Mouse (Mus musculus) thymus, adult 2 months (tissue): ENCODE results near the gene Tpm1. TPM values are rescaled to one million over a fixed set of nuclear protein-coding genes. Genes with fewer than 3 reads are reported as not detected.

Source experiments
- DNase-seq: peaks from one replicate; pipeline ENCODE4 v3.0.0; 2021
- H3K27ac ChIP-seq: fragments of 200-500 bp; 2 replicates; pipeline ENCODE4 v1.5.1; 2012; ENCODE audit warnings: low read length, control low read depth; ENCODE audit not compliant: control insufficient read depth, insufficient read depth
- H3K27me3 ChIP-seq: fragments of 200-500 bp; 2 replicates; pipeline ENCODE4 v1.6.1; 2012; ENCODE audit warnings: mild to moderate bottlenecking, low read length, moderate library complexity, mixed read lengths; ENCODE audit not compliant: control insufficient read depth, insufficient read depth
- H3K36me3 ChIP-seq: fragments of 200-500 bp; 2 replicates; pipeline ENCODE4 v1.6.1; 2012; ENCODE audit warnings: mild to moderate bottlenecking, low read length, moderate library complexity; ENCODE audit not compliant: control insufficient read depth, insufficient read depth
- H3K4me1 ChIP-seq: fragments of 200-500 bp; replicated peaks from 2 replicates; pipeline ENCODE4 v1.6.1; 2012; ENCODE audit warnings: low read length; ENCODE audit not compliant: control insufficient read depth, insufficient read depth
- H3K4me3 ChIP-seq: fragments of 200-500 bp; 2 replicates; pipeline ENCODE4 v1.5.1; 2012; ENCODE audit warnings: mild to moderate bottlenecking, low read length, control low read depth, moderate library complexity; ENCODE audit not compliant: control insufficient read depth, insufficient read depth
- CTCF ChIP-seq: fragments of 200-500 bp; IDR thresholded peaks from 2 replicates; pipeline ENCODE4 v1.5.1; 2012; ENCODE audit warnings: mild to moderate bottlenecking, control low read depth, low read length, moderate library complexity, borderline replicate concordance; ENCODE audit not compliant: control insufficient read depth, poor library complexity, insufficient read depth; ENCODE audit errors: extremely low read depth
- POLR2A ChIP-seq: fragments of 200-500 bp; IDR thresholded peaks from 2 replicates; pipeline ENCODE4 v1.6.1; 2012; ENCODE audit warnings: mild to moderate bottlenecking, low read length, control low read depth, moderate library complexity; ENCODE audit not compliant: control insufficient read depth, poor library complexity, insufficient read depth; ENCODE audit errors: extremely low read depth
- WGBS: fragments of 180-500 bp; shearing (Covaris S2); methylation state at CpG from one replicate; pipeline ENCODE4 v1.1.7; 2018; 5-methylcytosine and 5-hydroxymethylcytosine counted together
- polyA plus RNA-seq: library from polyadenylated mRNA; depleted of rRNA; stranded (reverse); fragments of >200 nt; gene quantifications from 2 replicates; pipeline ENCODE4 v1.2.3, GENCODE M21; 2012

Tpm1 gene
- polyA plus RNA-seq, 1 experiment: 237 TPM

- H3K36me3 ChIP-seq: no peaks in the 10 kb centered on the region
- WGBS: 85% methylated on average over 4 of the region's 4 CpGs
- no peak overlapping the region for H3K27ac ChIP-seq
- H3K27me3 ChIP-seq: no peaks in the 10 kb centered on the region
- no peak overlapping the region for H3K4me3 ChIP-seq
- no peaks in the 10 kb centered on the region for H3K4me1 ChIP-seq
- no peak for TF ChIP-seq CTCF
- no peak for TF ChIP-seq POLR2A
- no peak for DNase-seq
Observed at GRCm38 (mm10) chr9:67003156-67003555, 46.0 kb downstream of the Tpm1 start.

DNA sequence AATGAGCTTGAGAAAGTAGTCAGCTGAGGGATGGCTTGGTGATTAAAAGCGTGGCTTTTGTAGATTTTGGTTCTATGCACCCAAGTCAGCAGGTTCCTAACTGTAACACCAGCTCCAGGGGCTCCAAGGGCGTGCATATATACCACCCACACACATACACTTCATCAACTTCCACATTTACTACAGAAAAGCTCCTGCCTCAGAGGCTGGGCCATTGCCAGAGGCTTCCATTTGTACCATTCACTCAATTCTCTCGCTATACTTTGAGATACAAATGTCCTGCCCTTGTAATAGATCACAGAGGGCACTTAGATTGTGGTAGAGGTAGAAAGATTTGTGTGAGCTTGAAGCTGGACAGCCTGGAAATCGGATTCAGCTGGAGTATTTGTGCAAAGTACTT is 47.7 kb downstream of the Tpm1 start:
- Histone ChIP-seq H3K4me1 (no peaks in the 10 kb centered on the region), H3K36me3 (no peaks in the 10 kb centered on the region), H3K27ac (no peak overlapping the region), H3K4me3 (no peak overlapping the region), H3K27me3 (no peaks in the 10 kb centered on the region)
- TF ChIP-seq POLR2A (no peak), CTCF (no peak)
- no peak for DNase-seq
- 75% methylated on average over 4 of the region's 4 CpGs for WGBS

DNA sequence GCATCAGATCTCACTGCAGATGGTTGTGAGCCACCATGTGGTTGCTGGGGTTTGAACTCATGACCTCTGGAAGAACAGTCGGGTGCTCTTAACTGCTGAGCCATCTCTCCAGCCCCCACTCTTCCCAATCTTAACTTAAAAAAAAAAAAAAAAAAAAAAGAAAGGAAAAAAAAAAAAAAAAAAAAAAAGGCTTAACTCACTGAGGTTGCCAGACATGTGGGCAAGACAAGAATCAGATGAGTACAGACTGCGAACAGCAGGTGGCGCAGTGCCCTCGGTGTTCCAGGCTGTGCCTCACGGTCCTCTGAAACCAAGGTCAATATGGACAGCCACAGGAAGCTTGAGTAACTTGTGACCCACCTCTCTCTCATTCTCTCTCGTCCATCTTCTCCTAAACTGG is 48.2 kb downstream of the Tpm1 start:
- DNase-seq: peak; percentile 58
- Histone ChIP-seq H3K4me1 (no peaks in the 10 kb centered on the region), H3K4me3 (no peak overlapping the region), H3K36me3 (no peaks in the 10 kb centered on the region), H3K27ac (no peak overlapping the region), H3K27me3 (no peaks in the 10 kb centered on the region)
- TF ChIP-seq CTCF: peak; percentile 80
- no peak for TF ChIP-seq POLR2A
- 5% methylated on average over 6 of the region's 6 CpGs for WGBS

- 95% methylated on average over 8 of the region's 8 CpGs for WGBS
- TF ChIP-seq POLR2A (no peak), CTCF (no peak)
- Histone ChIP-seq H3K27ac (no peak overlapping the region), H3K4me1 (no peaks in the 10 kb centered on the region), H3K4me3 (no peak overlapping the region), H3K36me3 (no peaks in the 10 kb centered on the region), H3K27me3 (no peaks in the 10 kb centered on the region)
- DNase-seq: no peak
Observed at GRCm38 (mm10) chr9:66999698-67000097, 49.5 kb downstream of the Tpm1 start.

- H3K4me1 ChIP-seq: peaks cover 3% of the 10 kb centered on the region
- WGBS: 61% methylated on average over 8 of the region's 8 CpGs
- TF ChIP-seq CTCF (no peak), POLR2A (no peak)
- no peaks in the 10 kb centered on the region for H3K36me3 ChIP-seq
- no peak overlapping the region for H3K27ac ChIP-seq
- H3K4me3 ChIP-seq: no peak overlapping the region
- DNase-seq: no peak
- H3K27me3 ChIP-seq: no peaks in the 10 kb centered on the region
Observed at GRCm38 (mm10) chr9:66991750-66992410, 57.3 kb downstream of the Tpm1 start.

- TF ChIP-seq CTCF: no peak
- no peak for TF ChIP-seq POLR2A
- Histone ChIP-seq H3K27me3 (no peaks in the 10 kb centered on the region), H3K36me3 (no peaks in the 10 kb centered on the region), H3K4me3 (no peak overlapping the region), H3K4me1 (peaks cover 3% of the 10 kb centered on the region), H3K27ac (no peak overlapping the region)
- WGBS: 24% methylated on average over 9 of the region's 9 CpGs
- DNase-seq: no peak
Observed at GRCm38 (mm10) chr9:66991021-66991749, 58.0 kb downstream of the Tpm1 start.
